Mouse (Mus musculus) left cerebral cortex, postnatal 25 days (tissue): ENCODE data around the gene BC030870. TPM values are rescaled to one million over a fixed set of nuclear protein-coding genes. Genes with fewer than 3 reads are reported as not detected.
A peak's percentile ranks its signal among the peaks of the same experiment; 100 is the strongest.

Source experiments
- DNase-seq, 2 experiments: peaks; one replicate each; pipeline ENCODE4 v3.0.0; 2022; ENCODE audit warnings: low spot score in 2 of 2, mixed read lengths in 1 of 2
- intact Hi-C: fragments of 180-260 bp; cut with DNase I; formaldehyde crosslinking; loops from one replicate; pipeline ENCODE4 v1.15.1; 2025
- total RNA-seq, 2 experiments: library from RNA; stranded (reverse); gene quantifications; 2 replicates each; pipeline ENCODE4 v1.2.3; 2021

Gene BC030870
- total RNA-seq, 2 experiments from 2014 or later: not detected

- intact Hi-C loops: no loop called here
- DNase-seq: no peak
Observed at GRCm38 (mm10) chr8:65088120-65088519, 41.2 kb downstream of the BC030870 start.

- no peak for DNase-seq
- intact Hi-C loops: no loop called here
Observed at GRCm38 (mm10) chr8:65087711-65088110, 41.7 kb downstream of the BC030870 start.

GRCm38 (mm10) chr8:65085680-65086079 is 43.7 kb downstream of the BC030870 start:
- intact Hi-C loops: no loop called here
- DNase-seq: no peak

- intact Hi-C loops: no loop called here
- DNase-seq: no peak
Observed at GRCm38 (mm10) chr8:65080731-65081130, 48.6 kb downstream of the BC030870 start.

GRCm38 (mm10) chr8:65074733-65075132 is 54.6 kb downstream of the BC030870 start, which contains the start of gene Gm10663:
Gene Gm10663, plus strand, starts transcription at chr8:65075033.
- intact Hi-C loops: no loop called here
- no peak for DNase-seq

GRCm38 (mm10) chr8:65070996-65071395 is 58.4 kb downstream of the BC030870 start:
- intact Hi-C loops: no loop called here
- DNase-seq: no peak

- intact Hi-C loops: no loop called here
- no peak for DNase-seq
Observed at GRCm38 (mm10) chr8:65068473-65068819, 60.9 kb downstream of the BC030870 start.

GRCm38 (mm10) chr8:65067694-65068472 is 61.5 kb downstream of the BC030870 start:
- intact Hi-C loops: no loop called here
- DNase-seq: no peak

GRCm38 (mm10) chr8:65067031-65067430 is 62.3 kb downstream of the BC030870 start:
- intact Hi-C loops: no loop called here
- DNase-seq: no peak

GRCm38 (mm10) chr8:65065622-65066021 is 63.7 kb downstream of the BC030870 start:
- intact Hi-C loops: no loop called here
- no peak for DNase-seq

GRCm38 (mm10) chr8:65064071-65064470 is 65.3 kb downstream of the BC030870 start:
- DNase-seq: no peak
- intact Hi-C loops: no loop called here

- DNase-seq: no peak
- intact Hi-C loops: no loop called here
Observed at GRCm38 (mm10) chr8:65062195-65062594, 67.2 kb downstream of the BC030870 start.

- intact Hi-C loops: no loop called here
- no peak for DNase-seq
Observed at GRCm38 (mm10) chr8:65056722-65057121, 72.6 kb downstream of the BC030870 start.

GRCm38 (mm10) chr8:65053968-65054367 is 75.4 kb downstream of the BC030870 start:
- no peak for DNase-seq
- intact Hi-C loops: no loop called here

- intact Hi-C loops: no loop called here
- DNase-seq: no peak
Observed at GRCm38 (mm10) chr8:65053554-65053953, 75.8 kb downstream of the BC030870 start.

- intact Hi-C loops: no loop called here
- DNase-seq: no peak
Observed at GRCm38 (mm10) chr8:65047801-65048200, 81.6 kb downstream of the BC030870 start.

GRCm38 (mm10) chr8:65047193-65047592 is 82.2 kb downstream of the BC030870 start:
- intact Hi-C loops: no loop called here
- no peak for DNase-seq

GRCm38 (mm10) chr8:65046565-65046964 is 82.8 kb downstream of the BC030870 start:
- intact Hi-C loops: no loop called here
- DNase-seq: no peak

GRCm38 (mm10) chr8:65037117-65037533 is 92.2 kb downstream of the BC030870 start, which contains the start of gene Apela:
Gene Apela, minus strand, starts transcription at chr8:65037336.
- intact Hi-C loops: no loop called here
- peak in 1 of 2 experiments; percentile 2 for DNase-seq
